Comparison of ENCODE assay signal across 39 mouse cellular contexts in genomic region chr19:29963598-29964092, GRCm38 (mm10). TPM values are rescaled to one million over a fixed set of nuclear protein-coding genes. Genes with fewer than 3 reads are reported as not detected.
"Had no signal": no experiment of that assay in that cellular context is flagged by ENCODE, and none has a peak within 500 bp of the region (broad histone marks: within the 10 kb centered on the region; RNA-seq: fewer than 3 reads in every experiment).

No protein-coding gene starts in this region.

- H3K9me3 ChIP-seq: heart, embryonic 10.5 days; intestine, embryonic 15.5 days; limb, embryonic 15.5 days had no signal

- H3K4me2 ChIP-seq: heart, embryonic 12.5 days; hindbrain, embryonic 12.5 days; hindbrain, embryonic 14.5 days; intestine, embryonic 15.5 days; limb, embryonic 13.5 days; limb, embryonic 15.5 days had no signal

- H3K4me3 ChIP-seq: gastrocnemius, adult 2 months; heart, embryonic 10.5 days; heart, embryonic 12.5 days; hindbrain, embryonic 10.5 days; hindbrain, embryonic 12.5 days; intestine, embryonic 15.5 days; layer of hippocampus, adult 2 months; limb, embryonic 13.5 days; limb, embryonic 15.5 days had no signal

- H3K27me3 ChIP-seq: heart, embryonic 12.5 days; hindbrain, embryonic 12.5 days; intestine, embryonic 15.5 days; limb, embryonic 13.5 days; limb, embryonic 15.5 days had no signal

- H3K4me1 ChIP-seq: heart, embryonic 10.5 days; heart, embryonic 12.5 days; hindbrain, embryonic 10.5 days; hindbrain, embryonic 12.5 days; intestine, embryonic 15.5 days; limb, embryonic 13.5 days; limb, embryonic 15.5 days had no signal

- H3K9ac ChIP-seq: heart, embryonic 12.5 days; hindbrain, embryonic 12.5 days; hindbrain, embryonic 14.5 days; intestine, embryonic 15.5 days; limb, embryonic 13.5 days; limb, embryonic 15.5 days had no signal

- H3K27ac ChIP-seq: gastrocnemius, adult 2 months; heart, embryonic 10.5 days; hindbrain, embryonic 10.5 days; hindbrain, embryonic 12.5 days; hindbrain, embryonic 14.5 days; intestine, embryonic 15.5 days; layer of hippocampus, adult 2 months; limb, embryonic 13.5 days; limb, embryonic 15.5 days had no signal

- ATAC-seq: forebrain, embryonic 16.5 days; hindbrain, embryonic 16.5 days; inflammation-experienced regulatory T-cells, adult 6 months; intestine, embryonic 15.5 days; intestine, postnatal 0 days had no signal

- DNase-seq: gastrocnemius, adult 2 months; gastrocnemius, postnatal 10 days; gastrocnemius, postnatal 25 days; heart, postnatal 10 days; heart, postnatal 4 days; kidney, adult 18-20 months; kidney, adult 8-10 months; kidney, postnatal 10 days; kidney, postnatal 25 days; kidney, postnatal 4 days; layer of hippocampus, postnatal 36 days; left cerebral cortex, postnatal 4 days had no signal

- H3K36me3 ChIP-seq: heart, embryonic 10.5 days; heart, embryonic 12.5 days; hindbrain, embryonic 10.5 days; hindbrain, embryonic 12.5 days; intestine, embryonic 15.5 days; limb, embryonic 13.5 days; limb, embryonic 15.5 days had no signal

RNA-seq across cellular contexts. Expression of gene Il33, which starts 38.7 kb away (rescaled TPM):
- total RNA-seq: granulocyte monocyte progenitor cell, adult 5-6 weeks had no signal

RNA-seq across cellular contexts. Expression of gene Trpd52l3, which starts 39.9 kb away (rescaled TPM):
- total RNA-seq: gastrocnemius, adult 2 months; gastrocnemius, postnatal 10 days; gastrocnemius, postnatal 25 days; gastrocnemius, postnatal 4 days; granulocyte monocyte progenitor cell, adult 5-6 weeks; heart, adult 8-10 months; heart, postnatal 10 days; heart, postnatal 25 days; heart, postnatal 4 days; layer of hippocampus, adult 2 months; layer of hippocampus, postnatal 14 days; layer of hippocampus, postnatal 36 days; left cerebral cortex, adult 18-20 months; left cerebral cortex, adult 8-10 months; left cerebral cortex, postnatal 10 days; left cerebral cortex, postnatal 25 days; left cerebral cortex, postnatal 4 days had no signal
- polyA plus RNA-seq: forebrain, embryonic 16.5 days; frontal cortex, adult 2 months; heart, embryonic 10.5 days; heart, embryonic 12.5 days; heart, embryonic 14.5 days; heart, embryonic 16.5 days; hindbrain, embryonic 10.5 days; hindbrain, embryonic 12.5 days; hindbrain, embryonic 14.5 days; hindbrain, embryonic 16.5 days; inflammation-experienced regulatory T-cells, adult 6 months; intestine, embryonic 15.5 days; intestine, postnatal 0 days; kidney, embryonic 14.5 days; limb, embryonic 11.5 days; limb, embryonic 13.5 days; limb, embryonic 15.5 days had no signal
